Mouse (Mus musculus): Measurements from ENCODE around the gene Wnt11.

DNA sequence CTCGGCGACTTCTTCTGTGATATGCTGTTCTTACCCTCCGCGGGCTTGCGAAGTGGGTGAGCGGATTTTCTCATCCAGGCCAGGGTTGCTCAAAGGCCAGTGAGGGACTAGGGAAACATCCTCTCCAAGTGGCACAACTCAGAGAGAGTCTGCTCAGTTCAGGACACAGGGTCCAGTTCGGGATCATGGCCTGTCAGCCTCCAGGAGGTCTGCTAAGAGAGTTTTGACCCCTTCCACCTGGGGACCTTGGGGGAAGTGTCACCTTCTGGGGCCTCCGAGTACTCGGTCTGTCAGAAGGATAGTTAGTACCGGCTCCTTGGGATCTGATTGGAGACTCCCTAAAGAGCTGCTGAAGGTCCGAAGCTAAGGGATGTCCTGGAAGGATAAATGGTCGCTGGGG is 4.4 kb downstream of the Wnt11 start:
- TF ChIP-seq POLR2A (IDR thresholded peaks at IDR 0.05; ENCODE audit: insufficient read depth, low read depth, low read length), result no peak
- no peak for TF ChIP-seq CTCF (IDR thresholded peaks at IDR 0.05; ENCODE audit: insufficient read depth, low read depth, low read length)

Measured in olfactory bulb, adult 2 months (tissue).